Mouse (Mus musculus) liver, adult 2 months (tissue): ENCODE measurements at regions not wholly inside any gene's neighbourhood (a gene's known extent, or its start where the extent isn't known, plus 50 kb on each side); places are given as distances from the start of the nearest gene placed in this dataset.

Experiments
- CTCF ChIP-seq: fragments of 200-500 bp; IDR thresholded peaks from 2 replicates; pipeline ENCODE4 v1.5.1; 2011; ENCODE audit warnings: low read depth, low read length, control low read depth
- POLR2A ChIP-seq: fragments of 200-500 bp; IDR thresholded peaks from 2 replicates; pipeline ENCODE4 v1.6.1; 2011; ENCODE audit warnings: low read length, control low read depth; ENCODE audit not compliant: insufficient read depth; ENCODE audit errors: extremely low read depth

DNA sequence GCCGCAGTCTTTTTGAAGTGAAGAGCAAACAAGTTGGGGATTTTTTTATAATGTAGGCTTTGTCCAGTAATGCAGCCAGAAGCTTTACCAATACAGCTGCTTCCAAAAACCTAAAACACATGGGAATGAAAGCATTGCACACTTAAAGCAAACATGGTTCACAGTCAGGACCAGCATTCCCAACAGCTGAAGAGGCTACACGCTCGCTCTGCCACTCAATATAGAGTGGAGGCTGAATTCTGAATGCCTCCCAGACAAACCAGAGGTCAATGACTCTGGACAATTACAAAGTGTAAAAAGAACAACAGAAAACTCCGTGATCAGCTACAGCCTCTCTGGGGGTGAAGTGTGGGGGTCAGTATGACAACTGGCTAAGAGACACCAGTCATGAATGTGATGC is 416.1 kb downstream of the Efna5 start:
- TF ChIP-seq CTCF (no peak), POLR2A (no peak)
